Mouse (Mus musculus): ENCODE data around the gene Snx32.

- TF ChIP-seq GATA1 (IDR thresholded peaks at IDR 0.05; ENCODE audit: low read length) (no peak), TAL1 (IDR thresholded peaks at IDR 0.05; ENCODE audit: low read length) (no peak)
These were observed 35.9 kb downstream of the Snx32 start for GRCm38 (mm10) chr19:5474281-5475068.
